Mouse (Mus musculus): ENCODE data around the gene Zfp936.
"Not testable (repeated sequence)": the region's sequence is repeated elsewhere in the genome, so short reads cannot be mapped to it uniquely, and the experiment has no call there.

- TF ChIP-seq MYOD1 (IDR thresholded peaks at IDR 0.05; ENCODE audit: control insufficient read depth, insufficient read length, low read depth); MYOG (IDR thresholded peaks at IDR 0.05; ENCODE audit: control insufficient read depth, extremely low read depth, insufficient read length): not testable (repeated sequence)
Measured at GRCm38 (mm10) chr7:43128691-43129090, 14.7 kb downstream of the Zfp936 start.

All from C2C12 (cell line).